Mouse (Mus musculus) thymus, postnatal 10 days (tissue): ENCODE measurements around the gene Ceacam19.

Source experiments
- DNase-seq, 2 experiments: peaks; one replicate each; pipeline ENCODE4 v3.0.0; 2021; ENCODE audit warnings: low spot score in 2 of 2

Gene Ceacam19

DNA sequence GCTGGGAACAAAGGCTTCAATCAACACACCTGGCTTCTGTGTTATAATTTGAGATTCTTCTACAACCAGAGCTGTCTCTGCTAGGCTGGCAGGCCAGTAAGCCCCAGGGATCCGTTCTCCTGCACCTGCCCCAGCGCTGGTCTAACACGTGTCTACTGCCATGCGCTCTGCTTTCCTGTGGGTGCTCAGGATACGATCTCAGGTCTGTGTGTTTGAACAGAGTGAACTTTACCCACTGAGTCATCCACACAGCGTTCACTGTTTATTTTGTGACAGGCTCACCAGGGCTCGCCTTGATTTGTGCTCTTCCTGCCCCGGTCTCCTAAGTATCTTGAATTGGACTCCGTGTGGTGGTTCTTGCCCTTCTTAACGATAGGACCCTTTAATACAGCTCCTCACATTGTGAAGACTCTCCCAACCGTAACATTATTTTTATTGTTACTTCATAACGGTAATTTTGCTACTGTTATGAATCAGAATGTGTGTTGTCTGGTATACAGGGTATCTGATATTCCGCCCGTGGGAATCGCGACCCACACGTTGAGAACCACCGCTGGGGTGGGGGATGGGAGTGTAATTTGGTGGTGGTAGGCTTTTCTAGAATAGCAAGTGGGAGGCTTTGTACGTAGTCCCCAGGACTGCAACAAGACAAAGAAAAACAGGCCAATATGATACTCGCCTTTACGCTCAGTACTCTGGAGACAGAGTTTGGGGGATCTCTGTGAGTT lies 45.9 kb downstream of the Ceacam19 start:
- peak; percentile 70 for DNase-seq

DNA sequence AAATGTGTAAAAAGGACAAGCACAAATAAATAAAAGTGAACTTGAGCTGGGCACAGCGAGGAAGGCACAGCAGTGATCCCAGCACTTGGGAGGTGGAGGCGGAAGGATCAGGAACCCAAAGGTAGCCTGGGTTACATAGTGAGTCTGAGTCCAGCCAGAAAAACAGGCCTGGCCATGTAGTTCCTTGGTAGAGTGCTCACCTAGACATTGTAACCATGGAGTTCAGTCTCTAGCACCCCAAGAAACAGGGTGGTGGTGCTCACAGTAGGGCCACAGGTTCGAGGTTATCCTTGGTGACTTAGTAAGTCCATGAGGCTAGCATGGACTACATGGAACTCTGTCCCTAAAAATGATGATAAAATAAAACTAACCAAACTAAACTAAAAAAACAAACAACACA lies 46.8 kb downstream of the Ceacam19 start:
- DNase-seq, result no peak

DNA sequence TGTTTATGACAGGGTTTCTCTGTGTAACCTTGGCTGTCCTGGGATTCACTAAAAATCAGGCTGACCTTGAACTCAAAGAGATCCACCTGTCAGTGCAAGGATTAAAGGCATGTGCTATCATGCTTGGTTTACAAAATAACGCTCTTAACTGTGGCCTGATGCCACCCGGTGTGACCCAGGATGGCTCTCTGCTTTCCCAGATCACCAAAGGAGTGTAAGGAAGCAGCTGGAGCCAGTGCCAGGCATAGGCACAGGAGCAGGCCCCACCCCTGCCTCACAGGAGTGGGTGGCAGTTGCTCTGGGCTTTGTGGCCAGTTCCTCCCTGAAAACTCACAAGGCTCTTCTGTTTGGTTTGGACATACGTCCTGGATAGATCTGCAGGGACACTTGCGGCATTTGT lies 47.4 kb downstream of the Ceacam19 start:
- DNase-seq, result no peak

DNA sequence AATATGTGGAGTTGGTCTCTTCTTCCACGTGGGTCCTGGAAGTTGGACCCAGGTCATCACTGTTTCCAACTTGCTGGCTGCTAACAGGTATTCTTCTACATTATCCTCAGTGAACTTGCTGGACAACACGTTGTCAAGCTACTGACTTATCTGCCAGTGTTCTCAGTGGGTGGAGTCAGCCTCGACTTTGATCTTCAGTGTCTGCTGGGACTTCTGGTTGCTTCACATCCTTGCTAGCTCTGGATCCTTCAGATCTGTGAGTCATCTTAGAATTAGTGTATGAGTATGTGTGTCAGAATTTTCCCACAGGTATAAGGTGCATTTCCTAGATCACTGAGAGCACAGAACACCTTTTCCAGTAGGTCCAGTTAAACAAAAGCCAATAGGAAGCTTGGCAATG lies 50.9 kb downstream of the Ceacam19 start:
- DNase-seq, result no peak

DNA sequence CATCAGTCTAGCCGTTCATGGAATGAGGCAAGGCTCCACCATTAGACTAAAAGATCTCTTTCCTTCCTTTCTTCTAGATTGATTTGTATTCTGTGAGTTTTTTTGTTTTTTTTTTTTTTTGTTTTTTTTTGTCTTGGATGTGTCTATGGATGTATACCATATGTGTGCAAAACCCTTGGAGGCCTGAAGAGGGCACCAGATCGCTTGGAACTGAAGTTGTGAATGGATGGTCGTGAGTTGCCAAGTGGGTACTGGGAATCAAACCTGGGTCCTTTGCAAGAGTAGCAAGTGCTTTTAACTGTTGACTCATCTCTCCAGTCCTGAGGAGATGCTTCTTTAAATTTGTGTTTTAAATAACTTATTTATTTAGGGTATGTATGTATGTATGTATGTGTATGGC lies 53.7 kb downstream of the Ceacam19 start:
- no peak for DNase-seq

DNA sequence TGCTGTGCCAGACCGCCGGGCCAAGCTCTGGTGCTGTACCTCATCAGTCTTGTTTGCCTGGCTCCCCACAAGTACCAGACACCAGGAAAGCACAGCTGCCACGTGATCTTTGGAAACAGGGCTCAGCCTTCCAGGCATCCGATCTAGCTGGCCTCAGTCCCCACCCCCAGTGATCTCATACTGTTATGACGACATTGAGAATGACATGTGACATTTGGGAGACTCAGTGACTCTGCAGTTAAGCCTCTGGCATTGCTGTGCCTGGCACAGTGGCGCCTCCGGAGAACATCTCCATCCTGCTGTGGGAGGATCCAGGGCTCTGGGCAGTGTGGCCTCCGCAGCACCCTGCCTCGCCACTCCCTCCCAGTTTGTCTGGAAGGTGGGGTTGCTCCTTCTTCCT lies 55.9 kb downstream of the Ceacam19 start:
- DNase-seq, result no peak

DNA sequence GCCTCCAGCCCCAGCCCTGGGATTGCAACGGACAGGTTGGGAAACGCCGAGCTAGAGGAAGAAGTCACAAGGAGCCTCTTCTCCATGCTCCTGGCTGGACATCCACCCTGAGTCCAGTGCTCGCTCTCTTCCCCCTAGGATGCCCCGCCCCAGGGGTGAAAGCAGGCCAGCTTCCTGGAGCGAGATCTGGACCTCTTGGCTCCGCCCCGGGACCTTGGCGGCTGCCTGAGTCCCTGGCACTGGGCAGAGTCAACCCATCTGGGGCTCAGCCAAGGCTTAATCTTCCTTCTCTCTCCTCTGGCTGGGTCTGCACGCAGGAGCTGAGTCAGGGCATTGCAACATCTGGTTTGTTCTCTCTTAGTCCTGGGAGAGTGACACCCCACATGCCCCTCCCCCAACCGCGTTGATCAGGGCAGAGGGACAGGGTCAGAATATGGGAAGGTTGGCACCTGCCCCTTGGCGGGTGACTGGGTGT lies 57.0 kb downstream of the Ceacam19 start:
- no peak for DNase-seq

DNA sequence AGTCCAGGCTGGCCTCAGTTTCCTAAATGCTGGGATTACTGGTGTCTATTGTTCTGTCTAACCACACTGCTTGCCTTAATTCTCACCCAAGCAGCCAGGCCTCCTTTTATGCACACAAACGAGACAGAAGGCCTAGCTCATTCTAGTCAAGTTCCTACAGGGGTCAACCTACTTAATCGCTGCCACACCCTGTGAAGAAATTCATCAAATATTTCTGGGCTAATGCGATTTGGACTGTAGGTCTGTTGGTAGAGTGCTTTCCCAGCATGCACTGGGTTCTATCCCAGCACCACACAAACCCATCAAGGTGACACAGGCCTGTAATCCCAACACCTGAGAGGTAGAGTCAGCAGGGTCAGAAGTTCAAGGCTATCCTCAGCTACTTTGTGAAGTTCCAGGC lies 58.1 kb downstream of the Ceacam19 start:
- no peak for DNase-seq

DNA sequence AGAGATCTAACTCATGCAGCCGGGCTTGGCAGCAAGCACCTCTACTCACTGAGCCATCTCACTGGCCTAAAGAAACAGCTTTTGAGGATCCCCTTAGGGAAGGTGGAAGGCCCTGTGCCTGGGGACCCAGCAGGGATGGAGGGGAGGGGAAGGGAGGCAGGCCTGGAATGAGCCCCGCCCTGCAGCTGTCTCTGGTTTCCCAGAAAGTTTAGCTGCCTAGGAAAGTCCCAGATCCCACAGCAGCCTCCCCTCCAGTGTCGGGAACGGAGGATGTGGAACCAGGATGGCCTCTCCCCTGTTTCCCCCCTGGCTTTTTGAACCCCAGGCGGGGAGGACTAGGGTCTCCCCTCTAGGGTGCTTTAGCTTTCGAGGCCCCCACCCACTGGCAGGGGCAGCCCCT lies 61.0 kb downstream of the Ceacam19 start:
- no peak for DNase-seq
